37 mouse cellular contexts compared by ENCODE assay signal in genomic region chr3:138325466-138325865, GRCm38 (mm10). TPM values are rescaled to one million over a fixed set of nuclear protein-coding genes. Genes with fewer than 3 reads are reported as not detected.
"Had no signal": no experiment of that assay in that cellular context is flagged by ENCODE, and none has a peak within 500 bp of the region (broad histone marks: within the 10 kb centered on the region; RNA-seq: fewer than 3 reads in every experiment).

No protein-coding gene starts in this region.

- DNase-seq: cerebellum, adult 2 months; cerebellum, adult 8-10 months; cerebellum, adult 9-10 months; cerebellum, adult 9-11 months; cerebellum, postnatal 10 days; cerebellum, postnatal 14 days; cerebellum, postnatal 25 days; cerebellum, postnatal 36 days; embryo, embryonic 11 days; forebrain, postnatal 0 days; gastrocnemius, adult 2 months; gastrocnemius, postnatal 10 days; gastrocnemius, postnatal 14 days; gastrocnemius, postnatal 25 days; gastrocnemius, postnatal 36 days; heart, adult 18-20 months; heart, adult 2 months had no signal

- H3K4me1 ChIP-seq: embryonic facial prominence, embryonic 10.5 days; embryonic facial prominence, embryonic 12.5 days; embryonic facial prominence, embryonic 13.5 days; embryonic facial prominence, embryonic 15.5 days; forebrain, embryonic 10.5 days; forebrain, embryonic 12.5 days; forebrain, embryonic 13.5 days; forebrain, embryonic 15.5 days had no signal

- H3K9me3 ChIP-seq: embryonic facial prominence, embryonic 10.5 days; embryonic facial prominence, embryonic 13.5 days; embryonic facial prominence, embryonic 15.5 days; forebrain, embryonic 10.5 days; forebrain, embryonic 12.5 days; forebrain, embryonic 13.5 days; forebrain, embryonic 15.5 days had no signal

- H3K36me3 ChIP-seq: embryonic facial prominence, embryonic 10.5 days; embryonic facial prominence, embryonic 12.5 days; embryonic facial prominence, embryonic 13.5 days; embryonic facial prominence, embryonic 15.5 days; forebrain, embryonic 10.5 days; forebrain, embryonic 12.5 days; forebrain, embryonic 15.5 days had no signal

- H3K27ac ChIP-seq: embryonic facial prominence, embryonic 10.5 days; embryonic facial prominence, embryonic 12.5 days; embryonic facial prominence, embryonic 13.5 days; embryonic facial prominence, embryonic 15.5 days; forebrain, embryonic 10.5 days; forebrain, embryonic 12.5 days; forebrain, embryonic 13.5 days; forebrain, embryonic 15.5 days; gastrocnemius, adult 2 months; heart, adult 2 months had no signal

- H3K4me3 ChIP-seq: embryonic facial prominence, embryonic 10.5 days; embryonic facial prominence, embryonic 12.5 days; embryonic facial prominence, embryonic 13.5 days; embryonic facial prominence, embryonic 15.5 days; erythroblast, embryonic 14.5 days; forebrain, embryonic 10.5 days; forebrain, embryonic 12.5 days; forebrain, embryonic 13.5 days; forebrain, embryonic 15.5 days; gastrocnemius, adult 2 months; heart, adult 2 months had no signal

- H3K27me3 ChIP-seq: embryonic facial prominence, embryonic 12.5 days; embryonic facial prominence, embryonic 13.5 days; embryonic facial prominence, embryonic 15.5 days; forebrain, embryonic 12.5 days; forebrain, embryonic 13.5 days; forebrain, embryonic 15.5 days had no signal

RNA-seq across cellular contexts. Expression of gene Adh6a, which starts 12.4 kb away (rescaled TPM):
- total RNA-seq: common myeloid progenitor, adult 5-6 weeks; forebrain, postnatal 0 days; gastrocnemius, adult 18-20 months; gastrocnemius, adult 2 months; gastrocnemius, adult 8-10 months; gastrocnemius, postnatal 10 days; gastrocnemius, postnatal 14 days; gastrocnemius, postnatal 25 days; gastrocnemius, postnatal 36 days; gastrocnemius, postnatal 4 days; granulocyte monocyte progenitor cell, adult 5-6 weeks; heart, adult 18-20 months; heart, adult 2 months had no signal
- polyA plus RNA-seq: cerebellum, adult 2 months; cortical plate, adult 2 months; embryonic facial prominence, embryonic 10.5 days; embryonic facial prominence, embryonic 11.5 days; embryonic facial prominence, embryonic 12.5 days; embryonic facial prominence, embryonic 13.5 days; erythroblast, embryonic 14.5 days; forebrain, embryonic 10.5 days; forebrain, embryonic 11.5 days; forebrain, embryonic 12.5 days; forebrain, embryonic 13.5 days; forebrain, embryonic 14.5 days; forebrain, embryonic 15.5 days; forebrain, embryonic 16.5 days; forebrain, postnatal 0 days; frontal cortex, adult 2 months; heart, adult 2 months had no signal

RNA-seq across cellular contexts. Expression of gene Adh6b, which starts 16.1 kb away (rescaled TPM):
- total RNA-seq: common myeloid progenitor, adult 5-6 weeks; gastrocnemius, adult 18-20 months; gastrocnemius, adult 2 months; gastrocnemius, postnatal 25 days; gastrocnemius, postnatal 36 days; granulocyte monocyte progenitor cell, adult 5-6 weeks had no signal
- polyA plus RNA-seq: cerebellum, adult 2 months; cortical plate, adult 2 months; erythroblast, embryonic 14.5 days; forebrain, embryonic 16.5 days; forebrain, postnatal 0 days; frontal cortex, adult 2 months had no signal
